Mouse (Mus musculus): ENCODE data around the gene Armc6. TPM values are rescaled to one million over a fixed set of nuclear protein-coding genes. Genes with fewer than 3 reads are reported as not detected.

Armc6 gene
- polyA plus RNA-seq, 1 experiment from 2014 or later: 20.1 TPM

Other genes with a start within 250 kb of the Armc6 start
- 79.5 and 93.3 TPM in 2 replicates for gene Gatad2a, start 238.1 kb downstream of the Armc6 start, polyA plus RNA-seq (2014; fragmentation: Nextera tagmentation; extraction: Ambion mirVana)
- gene Mau2, start 191.7 kb downstream of the Armc6 start, polyA plus RNA-seq (2014; fragmentation: Nextera tagmentation; extraction: Ambion mirVana): 52.5 and 58.3 TPM in 2 replicates
- 39.1 TPM in 2 replicates for gene Sugp1, start 191.7 kb downstream of the Armc6 start, polyA plus RNA-seq (2014; fragmentation: Nextera tagmentation; extraction: Ambion mirVana)
- gene Tm6sf2, start 161.5 kb downstream of the Armc6 start, polyA plus RNA-seq (2014; fragmentation: Nextera tagmentation; extraction: Ambion mirVana): 0.52 and 1.2 TPM in 2 replicates
- 0.05 TPM in 1 of 2 replicates, not detected in the other for gene Hapln4, start 151.0 kb downstream of the Armc6 start, polyA plus RNA-seq (2014; fragmentation: Nextera tagmentation; extraction: Ambion mirVana)
- 0.60 and 0.79 TPM in 2 replicates for gene Ncan, start 113.6 kb downstream of the Armc6 start, polyA plus RNA-seq (2014; fragmentation: Nextera tagmentation; extraction: Ambion mirVana)
- 13.7 and 20.8 TPM in 2 replicates for gene Nr2c2ap, start 103.1 kb downstream of the Armc6 start, polyA plus RNA-seq (2014; fragmentation: Nextera tagmentation; extraction: Ambion mirVana)
- gene Rfxank, start 95.3 kb downstream of the Armc6 start, polyA plus RNA-seq (2014; fragmentation: Nextera tagmentation; extraction: Ambion mirVana): 20.0 and 21.3 TPM in 2 replicates
- gene Borcs8, start 95.0 kb downstream of the Armc6 start, polyA plus RNA-seq (2014; fragmentation: Nextera tagmentation; extraction: Ambion mirVana): 49.6 and 53.2 TPM in 2 replicates
- gene Mef2b, start 94.8 kb downstream of the Armc6 start, polyA plus RNA-seq (2014; fragmentation: Nextera tagmentation; extraction: Ambion mirVana): 0.40 and 0.41 TPM in 2 replicates
- 43.5 and 46.9 TPM in 2 replicates for gene Tmem161a, start 62.1 kb downstream of the Armc6 start, polyA plus RNA-seq (2014; fragmentation: Nextera tagmentation; extraction: Ambion mirVana)
- gene Slc25a42, start 22.2 kb downstream of the Armc6 start, polyA plus RNA-seq (2014; fragmentation: Nextera tagmentation; extraction: Ambion mirVana): 2.1 and 2.4 TPM in 2 replicates
- 34.3 and 41.0 TPM in 2 replicates for gene Sugp2, start 240 bp downstream of the Armc6 start, polyA plus RNA-seq (2014; fragmentation: Nextera tagmentation; extraction: Ambion mirVana)
- gene Homer3, start 48.4 kb upstream of the Armc6 start, polyA plus RNA-seq (2014; fragmentation: Nextera tagmentation; extraction: Ambion mirVana): 75.2 and 78.6 TPM in 2 replicates
- gene Ddx49, start 68.0 kb upstream of the Armc6 start, polyA plus RNA-seq (2014; fragmentation: Nextera tagmentation; extraction: Ambion mirVana): 55.8 and 62.1 TPM in 2 replicates
- gene Cope, start 68.1 kb upstream of the Armc6 start, polyA plus RNA-seq (2014; fragmentation: Nextera tagmentation; extraction: Ambion mirVana): 263 and 281 TPM in 2 replicates
- gene Cers1, start 81.3 kb upstream of the Armc6 start, polyA plus RNA-seq (2014; fragmentation: Nextera tagmentation; extraction: Ambion mirVana): 4.7 and 6.0 TPM in 2 replicates
- 2.9 and 4.2 TPM in 2 replicates for gene Gdf1, start 95.4 kb upstream of the Armc6 start, polyA plus RNA-seq (2014; fragmentation: Nextera tagmentation; extraction: Ambion mirVana)
- 23.2 and 25.1 TPM in 2 replicates for gene Upf1, start 118.8 kb upstream of the Armc6 start, polyA plus RNA-seq (2014; fragmentation: Nextera tagmentation; extraction: Ambion mirVana)
- 0.43 and 0.50 TPM in 2 replicates for gene Comp, start 139.1 kb upstream of the Armc6 start, polyA plus RNA-seq (2014; fragmentation: Nextera tagmentation; extraction: Ambion mirVana)
- 16.6 and 19.8 TPM in 2 replicates for gene Crtc1, start 205.1 kb upstream of the Armc6 start, polyA plus RNA-seq (2014; fragmentation: Nextera tagmentation; extraction: Ambion mirVana)
- 18.9 and 21.7 TPM in 2 replicates for gene Klhl26, start 242.5 kb upstream of the Armc6 start, polyA plus RNA-seq (2014; fragmentation: Nextera tagmentation; extraction: Ambion mirVana)

Data from limb, embryonic 11.5 days (tissue).